Mouse (Mus musculus) CH12F3 (cell line): ENCODE data around the gene Sorbs2.

Experiments
- in situ Hi-C: fragments of 300-500 bp; cut with MboI; formaldehyde crosslinking; loops from 2 replicates; pipeline ENCODE4 v1.14.3; 2020; ENCODE audit warnings: low sequenced_read_pairs

The Sorbs2 gene

GRCm38 (mm10) chr8:45677114-45677853 lies 169.7 kb downstream of the Sorbs2 start:
- in situ Hi-C loops, result no loop called here

- in situ Hi-C loops, result no loop called here
Measured at GRCm38 (mm10) chr8:45677854-45678241, 170.3 kb downstream of the Sorbs2 start.

- in situ Hi-C loops, result no loop called here
Measured at GRCm38 (mm10) chr8:45681171-45681570, 173.6 kb downstream of the Sorbs2 start.

- in situ Hi-C loops, result no loop called here
Measured at GRCm38 (mm10) chr8:45682845-45683383, 175.3 kb downstream of the Sorbs2 start.

GRCm38 (mm10) chr8:45687942-45688695 lies 180.5 kb downstream of the Sorbs2 start:
- in situ Hi-C loops, result no loop called here

- in situ Hi-C loops, result no loop called here
Measured at GRCm38 (mm10) chr8:45689611-45690207, 182.1 kb downstream of the Sorbs2 start.

- in situ Hi-C loops, result no loop called here
Measured at GRCm38 (mm10) chr8:45700100-45700499, 192.5 kb downstream of the Sorbs2 start.

GRCm38 (mm10) chr8:45703700-45704101 lies 196.1 kb downstream of the Sorbs2 start:
- in situ Hi-C loops, result no loop called here

GRCm38 (mm10) chr8:45709098-45709497 lies 201.5 kb downstream of the Sorbs2 start:
- in situ Hi-C loops, result no loop called here

GRCm38 (mm10) chr8:45709734-45710133 lies 202.1 kb downstream of the Sorbs2 start:
- in situ Hi-C loops, result no loop called here

GRCm38 (mm10) chr8:45712610-45713009 lies 205.0 kb downstream of the Sorbs2 start:
- in situ Hi-C loops, result no loop called here

GRCm38 (mm10) chr8:45714806-45715205 lies 207.2 kb downstream of the Sorbs2 start:
- in situ Hi-C loops, result no loop called here

GRCm38 (mm10) chr8:45715330-45716027 lies 207.9 kb downstream of the Sorbs2 start:
- in situ Hi-C loops, result no loop called here

- in situ Hi-C loops, result no loop called here
Measured at GRCm38 (mm10) chr8:45719776-45720175, 212.2 kb downstream of the Sorbs2 start.

GRCm38 (mm10) chr8:45724204-45724603 lies 216.6 kb downstream of the Sorbs2 start:
- in situ Hi-C loops, result no loop called here

- in situ Hi-C loops, result no loop called here
Measured at GRCm38 (mm10) chr8:45725321-45725720, 217.7 kb downstream of the Sorbs2 start.

- in situ Hi-C loops, result no loop called here
Measured at GRCm38 (mm10) chr8:45729850-45730382, 222.3 kb downstream of the Sorbs2 start.

GRCm38 (mm10) chr8:45730795-45731194 lies 223.2 kb downstream of the Sorbs2 start:
- in situ Hi-C loops, result no loop called here

GRCm38 (mm10) chr8:45734071-45734470 lies 226.5 kb downstream of the Sorbs2 start:
- in situ Hi-C loops, result no loop called here

- in situ Hi-C loops, result no loop called here
Measured at GRCm38 (mm10) chr8:45737266-45737665, 229.7 kb downstream of the Sorbs2 start.

- in situ Hi-C loops, result no loop called here
Measured at GRCm38 (mm10) chr8:45743326-45743725, 235.7 kb downstream of the Sorbs2 start.
